Mouse (Mus musculus): ENCODE measurements at regions not wholly inside any gene's neighbourhood (a gene's known extent, or its start where the extent isn't known, plus 50 kb on each side); places are given as distances from the start of the nearest gene placed in this dataset.

- no peak for TF ChIP-seq ZC3H11A (IDR thresholded peaks at IDR 0.05; ENCODE audit: borderline replicate concordance, low read depth, low read length)
- no peak for TF ChIP-seq ZNF384 (IDR thresholded peaks at IDR 0.05; ENCODE audit: low read depth, low read length)
- TF ChIP-seq HCFC1 (IDR thresholded peaks at IDR 0.05; ENCODE audit: borderline replicate concordance, insufficient read depth, low read length) = no peak
- no peak for TF ChIP-seq MAFK (IDR thresholded peaks at IDR 0.05; ENCODE audit: insufficient read depth, low read depth, low read length)
Observed at GRCm38 (mm10) chr13:85509671-85510070, 220.7 kb upstream of the Rasa1 start.
